Mouse (Mus musculus) C2C12 (cell line): Measurements from ENCODE around the gene BC030499. TPM values are rescaled to one million over a fixed set of nuclear protein-coding genes. Genes with fewer than 3 reads are reported as not detected.

ENCODE experiments used
- H3K27me3 ChIP-seq: one replicate; pipeline ENCODE4 v1.6.1; 2011; ENCODE audit not compliant: control insufficient read depth, insufficient read depth, insufficient read length
- H3K36me3 ChIP-seq: one replicate; pipeline ENCODE4 v1.6.1; 2011; ENCODE audit not compliant: control insufficient read depth, insufficient read depth
- H3K4me3 ChIP-seq: one replicate; pipeline ENCODE4 v1.5.1; 2011; ENCODE audit warnings: mild to moderate bottlenecking, control low read depth; ENCODE audit not compliant: poor library complexity, insufficient read depth, severe bottlenecking
- H3K79me2 ChIP-seq: one replicate; pipeline ENCODE4 v1.6.1; 2011; ENCODE audit not compliant: control insufficient read depth, insufficient read depth
- H3K79me3 ChIP-seq: one replicate; pipeline ENCODE4 v1.6.1; 2011; ENCODE audit warnings: low read depth, control low read depth
- H3ac ChIP-seq: one replicate; pipeline ENCODE3; 2011; ENCODE audit warnings: low read depth; ENCODE audit not compliant: control insufficient read depth, insufficient read length
- CEBPB ChIP-seq: IDR thresholded peaks from one replicate; pipeline ENCODE4 v1.6.1; 2011; ENCODE audit warnings: low read depth, mild to moderate bottlenecking, control low read depth, moderate library complexity
- CTCF ChIP-seq: IDR thresholded peaks from one replicate; pipeline ENCODE4 v1.5.1; 2011; ENCODE audit not compliant: control insufficient read depth, insufficient read depth, insufficient read length
- FOSL1 ChIP-seq: IDR thresholded peaks from one replicate; pipeline ENCODE4 v1.8.0; 2011; ENCODE audit warnings: mild to moderate bottlenecking, low read length; ENCODE audit not compliant: poor library complexity, insufficient read depth, severe bottlenecking
- MAX ChIP-seq: IDR thresholded peaks from one replicate; pipeline ENCODE4 v1.6.1; 2011; ENCODE audit warnings: mild to moderate bottlenecking, control low read depth
- MYOD1 ChIP-seq: IDR thresholded peaks from one replicate; pipeline ENCODE4 v1.6.1; 2011; ENCODE audit warnings: low read depth; ENCODE audit not compliant: control insufficient read depth, insufficient read length
- MYOG ChIP-seq: IDR thresholded peaks from one replicate; pipeline ENCODE4 v1.6.1; 2011; ENCODE audit not compliant: control insufficient read depth, insufficient read length; ENCODE audit errors: extremely low read depth
- USF1 ChIP-seq: IDR thresholded peaks from one replicate; pipeline ENCODE4 v1.6.1; 2011; ENCODE audit warnings: low read depth, mild to moderate bottlenecking, control low read depth, moderate library complexity
- polyA plus RNA-seq: library from polyadenylated mRNA; unstranded; fragments of >200 nt; fragmentation: generic; extraction: Trizol; gene quantifications from one replicate; pipeline ENCODE4 v1.2.1, GENCODE M21; 2012; ENCODE audit warnings: missing spikeins

BC030499 gene
- polyA plus RNA-seq, 1 experiment = 0.02 TPM

GRCm38 (mm10) chr11:78300917-78301316 lies 10.3 kb downstream of the BC030499 start:
- H3K79me2 ChIP-seq = peaks cover 45% of the 10 kb centered on the region
- H3K4me3 ChIP-seq = peak overlapping the region; percentile 70
- TF ChIP-seq CTCF = no peak
- H3K36me3 ChIP-seq = peaks cover 28% of the 10 kb centered on the region
- peak overlapping the region; percentile 32 for H3ac ChIP-seq
- H3K27me3 ChIP-seq = no peaks in the 10 kb centered on the region
- peaks cover 34% of the 10 kb centered on the region for H3K79me3 ChIP-seq

GRCm38 (mm10) chr11:78301357-78302084 lies 10.9 kb downstream of the BC030499 start, which contains the start of gene Spag5:
Spag5 (plus strand) TSS chr11:78301529.
- Histone ChIP-seq H3ac (peak within 1 kb of the TSS; percentile 92), H3K4me3 (peak within 1 kb of the TSS; percentile 70), H3K27me3 (no peaks in the 10 kb centered on the region), H3K79me2 (peaks cover 51% of the 10 kb centered on the region), H3K79me3 (peaks cover 34% of the 10 kb centered on the region), H3K36me3 (peaks cover 34% of the 10 kb centered on the region)
- TF ChIP-seq CTCF (no peak), USF1 (no peak), MAX (peak; percentile 62)

GRCm38 (mm10) chr11:78305272-78305671 lies 14.6 kb downstream of the BC030499 start:
- Histone ChIP-seq H3K79me2 (peaks cover 84% of the 10 kb centered on the region), H3K27me3 (no peaks in the 10 kb centered on the region), H3K36me3 (peaks cover 69% of the 10 kb centered on the region), H3K4me3 (no peak overlapping the region), H3K79me3 (peaks cover 55% of the 10 kb centered on the region), H3ac (no peak overlapping the region)
- TF ChIP-seq MYOD1 = no peak

- no peak overlapping the region for H3K4me3 ChIP-seq
- H3K79me2 ChIP-seq = peaks cover 38% of the 10 kb centered on the region
- H3K79me3 ChIP-seq = peaks cover 21% of the 10 kb centered on the region
- no peaks in the 10 kb centered on the region for H3K27me3 ChIP-seq
- H3K36me3 ChIP-seq = peaks cover 93% of the 10 kb centered on the region
- H3ac ChIP-seq = no peak overlapping the region
- no peak for TF ChIP-seq MYOD1
- TF ChIP-seq FOSL1 = no peak
- no peak for TF ChIP-seq USF1
- TF ChIP-seq CEBPB = no peak
- TF ChIP-seq MAX = no peak
- no peak for TF ChIP-seq CTCF
- no peak for TF ChIP-seq MYOG
Measured at GRCm38 (mm10) chr11:78310861-78311511, 20.3 kb downstream of the BC030499 start.

GRCm38 (mm10) chr11:78313662-78314061 lies 23.0 kb downstream of the BC030499 start:
- TF ChIP-seq CEBPB (no peak), MAX (no peak), MYOD1 (no peak), MYOG (no peak), CTCF (no peak), USF1 (no peak), FOSL1 (no peak)
- H3K36me3 ChIP-seq = peaks cover 95% of the 10 kb centered on the region
- peaks cover 4% of the 10 kb centered on the region for H3K79me3 ChIP-seq
- H3K79me2 ChIP-seq = peaks cover 12% of the 10 kb centered on the region
- H3K27me3 ChIP-seq = no peaks in the 10 kb centered on the region
- no peak overlapping the region for H3ac ChIP-seq
- H3K4me3 ChIP-seq = no peak overlapping the region

- peaks cover 92% of the 10 kb centered on the region for H3K36me3 ChIP-seq
- no peaks in the 10 kb centered on the region for H3K27me3 ChIP-seq
Measured at GRCm38 (mm10) chr11:78318411-78318810, 27.8 kb downstream of the BC030499 start.

More at GRCm38 (mm10) chr11:78318411-78318810, 27.8 kb downstream of the BC030499 start:
- H3K79me3 ChIP-seq = no peaks in the 10 kb centered on the region
- no peaks in the 10 kb centered on the region for H3K79me2 ChIP-seq
- H3ac ChIP-seq = no peak overlapping the region
- H3K4me3 ChIP-seq = no peak overlapping the region
- TF ChIP-seq CTCF (no peak), MYOG (no peak), MYOD1 (no peak), CEBPB (no peak), MAX (no peak), FOSL1 (no peak)
